In the genomic region with DNA sequence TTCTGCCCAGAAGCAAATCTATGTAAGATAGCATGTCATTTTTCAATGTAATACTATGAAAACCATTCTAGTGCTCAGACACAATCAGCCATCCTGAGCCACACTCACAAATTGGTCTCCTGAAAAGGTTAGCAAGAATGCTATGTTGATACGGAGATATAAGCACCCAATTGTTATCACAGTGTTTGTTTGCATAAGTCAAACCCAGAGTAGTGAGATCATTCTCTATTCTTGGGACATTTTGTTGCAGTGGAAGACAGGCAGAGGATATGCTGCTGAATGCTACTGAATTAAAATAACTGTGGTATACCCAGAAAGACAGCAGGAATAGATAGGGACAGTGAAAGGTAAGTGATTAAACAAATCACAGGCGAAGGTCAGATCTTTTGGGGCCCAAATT, we compare ENCODE assay signal across 23 mouse cellular contexts. TPM values are rescaled to one million over a fixed set of nuclear protein-coding genes. Genes with fewer than 3 reads are reported as not detected.
DNase-seq lines count a peak whose midpoint lies in the region; ATAC-seq and TF ChIP-seq lines count a peak whose summit lies in the region.
"Had no signal": no experiment of that assay in that cellular context is flagged by ENCODE, and none has a peak within 500 bp of the region (broad histone marks: within the 10 kb centered on the region; RNA-seq: fewer than 3 reads in every experiment).

No protein-coding gene starts in this region.

- no peak overlapping the region for H3K4me3 ChIP-seq in heart, postnatal 0 days (ENCODE audit: low read depth, low read length)
- H3K4me3 ChIP-seq in heart, embryonic 12.5 days, result no peak overlapping the region
- H3K4me3 ChIP-seq in olfactory bulb, adult 2 months (ENCODE audit: insufficient read depth, low read depth, low read length), result no peak overlapping the region
- H3K4me3 ChIP-seq: embryonic facial prominence, embryonic 13.5 days; hindbrain, embryonic 12.5 days; intestine, embryonic 15.5 days; limb, embryonic 12.5 days; liver, embryonic 13.5 days; midbrain, embryonic 12.5 days; neural tube, embryonic 13.5 days had no signal

- ATAC-seq in heart, postnatal 0 days (ENCODE audit: insufficient read depth, low read depth), result 0 out of 2 replicates have a peak, but pooled peaks have one; percentile 17
- no peak for ATAC-seq in heart, embryonic 12.5 days (ENCODE audit: insufficient number of reproducible peaks, low FRiP score)
- ATAC-seq: forebrain, embryonic 14.5 days; intestine, embryonic 15.5 days had no signal

- peaks cover 8% of the 10 kb centered on the region; the same call in 1 of the 2 replicates for H3K36me3 ChIP-seq in heart, postnatal 0 days (replicated peaks; ENCODE audit: control insufficient read depth, insufficient read depth, low read length)
- peaks cover 11% of the 10 kb centered on the region; the same call in 1 of the 2 replicates for H3K36me3 ChIP-seq in heart, embryonic 12.5 days
- H3K36me3 ChIP-seq: intestine, embryonic 15.5 days had no signal

- H3K4me1 ChIP-seq in heart, postnatal 0 days (ENCODE audit: control insufficient read depth, insufficient read depth), result peaks cover 27% of the 10 kb centered on the region
- peaks cover 36% of the 10 kb centered on the region for H3K4me1 ChIP-seq in heart, embryonic 12.5 days (replicated peaks)
- peaks cover 8% of the 10 kb centered on the region for H3K4me1 ChIP-seq in olfactory bulb, adult 2 months (ENCODE audit: control insufficient read depth, insufficient read depth, low read length)
- H3K4me1 ChIP-seq: embryonic facial prominence, embryonic 13.5 days; intestine, embryonic 15.5 days; limb, embryonic 12.5 days had no signal

- peaks cover 4% of the 10 kb centered on the region for H3K9me3 ChIP-seq in heart, postnatal 0 days (replicated peaks; ENCODE audit: control insufficient read depth, low read length)
- peaks cover 3% of the 10 kb centered on the region for H3K9me3 ChIP-seq in heart, embryonic 12.5 days (replicated peaks)
- H3K9me3 ChIP-seq: G1E; intestine, embryonic 15.5 days had no signal

- H3K4me2 ChIP-seq in heart, postnatal 0 days (ENCODE audit: low read depth, low read length), result no peak overlapping the region; the same call in 1 of the 2 replicates
- no peak overlapping the region for H3K4me2 ChIP-seq in heart, embryonic 12.5 days
- H3K4me2 ChIP-seq: embryonic facial prominence, embryonic 13.5 days; hindbrain, embryonic 12.5 days; intestine, embryonic 15.5 days; limb, embryonic 12.5 days; liver, embryonic 13.5 days; midbrain, embryonic 12.5 days; neural tube, embryonic 13.5 days had no signal

- TF ChIP-seq CTCF in heart, postnatal 0 days (IDR thresholded peaks at IDR 0.05; ENCODE audit: low read depth), result no peak
- no peak for TF ChIP-seq CTCF in olfactory bulb, adult 2 months (IDR thresholded peaks at IDR 0.05; ENCODE audit: insufficient read depth, low read depth, low read length)

- peak overlapping the region; percentile 80 for H3K27ac ChIP-seq in heart, postnatal 0 days (ENCODE audit: low read depth)
- no peak overlapping the region for H3K27ac ChIP-seq in heart, embryonic 12.5 days (ENCODE audit: poor library complexity, severe bottlenecking)
- peak overlapping the region; percentile 33; the same call in 1 of the 2 replicates for H3K27ac ChIP-seq in olfactory bulb, adult 2 months (ENCODE audit: insufficient read depth, low read depth, low read length)
- H3K27ac ChIP-seq: embryonic facial prominence, embryonic 13.5 days; hindbrain, embryonic 12.5 days; intestine, embryonic 15.5 days; limb, embryonic 12.5 days; liver, embryonic 13.5 days; macrophage; neural tube, embryonic 13.5 days had no signal

- TF ChIP-seq POLR2A in olfactory bulb, adult 2 months (IDR thresholded peaks at IDR 0.05; ENCODE audit: insufficient read depth, low read depth, low read length), result no peak

- no peak overlapping the region for H3K9ac ChIP-seq in heart, postnatal 0 days (replicated peaks; ENCODE audit: low read depth, low read length)
- H3K9ac ChIP-seq in heart, embryonic 12.5 days, result no peak overlapping the region
- H3K9ac ChIP-seq: embryonic facial prominence, embryonic 13.5 days; hindbrain, embryonic 12.5 days; intestine, embryonic 15.5 days; limb, embryonic 12.5 days; liver, embryonic 13.5 days; midbrain, embryonic 12.5 days; neural tube, embryonic 13.5 days had no signal

- DNase-seq in heart, adult 11 months, result peak; percentile 23
- no peak for DNase-seq in heart, postnatal 25 days (ENCODE audit: low spot score)
- peak; percentile 49 for DNase-seq in heart, postnatal 0 days (ENCODE audit: low spot score)
- DNase-seq in lung, postnatal 10 days, result peak; percentile 25
- DNase-seq in lung, postnatal 4 days, result no peak
- DNase-seq: adrenal gland, postnatal 14 days; cerebellum, adult 11 months; cerebellum, postnatal 10 days; kidney, adult 9 months; kidney, postnatal 25 days; liver, embryonic 13.5 days; thymus, postnatal 36 days had no signal

- intact Hi-C loops in heart, postnatal 25 days (cut with DNase I), result no loop called here

- no peaks in the 10 kb centered on the region for H3K27me3 ChIP-seq in heart, postnatal 0 days (ENCODE audit: control insufficient read depth, insufficient read depth, low read length)
- H3K27me3 ChIP-seq in heart, embryonic 12.5 days (replicated peaks), result no peaks in the 10 kb centered on the region
- H3K27me3 ChIP-seq: embryonic facial prominence, embryonic 13.5 days; hindbrain, embryonic 12.5 days; intestine, embryonic 15.5 days; limb, embryonic 12.5 days; liver, embryonic 13.5 days; midbrain, embryonic 12.5 days; neural tube, embryonic 13.5 days had no signal

- WGBS in heart, postnatal 0 days, result 25% methylated on average over 2 of the region's 2 CpGs
- 36% methylated on average over 2 of the region's 2 CpGs for WGBS in heart, embryonic 12.5 days
- WGBS in olfactory bulb, adult 2 months, result 38% methylated on average over 2 of the region's 2 CpGs

- TF ChIP-seq EP300 in heart, postnatal 0 days (IDR thresholded peaks at IDR 0.05; ENCODE audit: low read depth), result no peak

RNA-seq across cellular contexts. Expression of a gene that starts 49.2 kb away (rescaled TPM):
- total RNA-seq in heart, postnatal 25 days (2021), result 10 to 100 TPM; 79.7 to 91.8 TPM
- total RNA-seq in heart, postnatal 0 days (2014; rRNA removed; ENCODE audit: low replicate concordance), result 82.4 and 166 TPM in 2 replicates
- polyA plus RNA-seq in heart, postnatal 0 days (2015; fragmentation: Nextera tagmentation; extraction: Ambion mirVana), result 28.1 and 37.7 TPM in 2 replicates
- 60.8 and 80.5 TPM in 2 replicates for polyA plus RNA-seq in heart, embryonic 12.5 days (2016; fragmentation: Nextera tagmentation; extraction: Ambion mirVana)
- polyA plus RNA-seq in olfactory bulb, adult 2 months (2012; ENCODE audit: insufficient read depth, insufficient read length, low replicate concordance, missing spikeins), result not detected in 2 replicates

Comparison
In these comparisons a context has a peak if more than half of its experiments do, and no peak if none do; other contexts are left out.
1. DNase-seq: peak in heart, adult 11 months (single experiment), heart, postnatal 0 days (single experiment) and lung, postnatal 10 days (single experiment); none in heart, postnatal 25 days (single experiment) and lung, postnatal 4 days (0 of 2).